Mouse (Mus musculus) kidney, embryonic 16.5 days (tissue): ENCODE measurements around the gene Neu1. TPM values are rescaled to one million over a fixed set of nuclear protein-coding genes. Genes with fewer than 3 reads are reported as not detected.
"Not testable (repeated sequence)": the region's sequence is repeated elsewhere in the genome, so short reads cannot be mapped to it uniquely, and the experiment has no call there.

ENCODE experiments used
- ATAC-seq: fragments of 200-750 bp; cut with Nextera tagmentation; 2 replicates; pipeline ENCODE4 v1.8.0; 2017; ENCODE audit warnings: moderate TSS enrichment; ENCODE audit not compliant: low FRiP score, low TSS enrichment
- H3K27ac ChIP-seq: fragments of 300-500 bp; sonication (generic); 2 replicates; pipeline ENCODE4 v1.5.1; 2014; ENCODE audit warnings: low read length
- H3K27me3 ChIP-seq: fragments of 300-500 bp; sonication (generic); 2 replicates; pipeline ENCODE4 v1.6.1; 2014; ENCODE audit warnings: low read length, control low read depth, mixed read lengths; ENCODE audit not compliant: insufficient read depth
- H3K36me3 ChIP-seq: fragments of 300-500 bp; sonication (generic); 2 replicates; pipeline ENCODE4 v1.6.1; 2014; ENCODE audit warnings: low read length, control low read depth, mixed read lengths; ENCODE audit not compliant: insufficient read depth
- H3K4me1 ChIP-seq: fragments of 300-500 bp; sonication (generic); 2 replicates; pipeline ENCODE4 v1.6.1; 2014; ENCODE audit warnings: low read length, control low read depth, mixed read lengths; ENCODE audit not compliant: insufficient read depth
- H3K4me2 ChIP-seq: fragments of 300-500 bp; sonication (generic); replicated peaks from 2 replicates; pipeline ENCODE4 v1.6.1; 2014; ENCODE audit warnings: low read depth, low read length
- H3K4me3 ChIP-seq: fragments of 300-500 bp; sonication (generic); 2 replicates; pipeline ENCODE4 v1.5.1; 2014; ENCODE audit warnings: mild to moderate bottlenecking, low read length
- H3K9ac ChIP-seq: fragments of 300-500 bp; sonication (generic); replicated peaks from 2 replicates; pipeline ENCODE4 v1.6.1; 2014; ENCODE audit warnings: low read length
- H3K9me3 ChIP-seq: fragments of 300-500 bp; sonication (generic); 2 replicates; pipeline ENCODE4 v1.6.1; 2016; ENCODE audit warnings: low read length, control low read depth
- WGBS: fragments of 180-500 bp; shearing (Covaris S2); extraction: QIAGEN DNeasy Blood & Tissue Kit; methylation state at CpG from one replicate; pipeline ENCODE4 v1.1.7; 2014; 5-methylcytosine and 5-hydroxymethylcytosine counted together
- polyA plus RNA-seq: library from polyadenylated mRNA; unstranded; fragments of >200 nt; fragmentation: Nextera tagmentation; extraction: Ambion mirVana; gene quantifications from 2 replicates; pipeline ENCODE4 v1.2.1, GENCODE M21; 2015

Neu1 gene
- polyA plus RNA-seq, 1 experiment from 2014 or later: 54.1 TPM

DNA sequence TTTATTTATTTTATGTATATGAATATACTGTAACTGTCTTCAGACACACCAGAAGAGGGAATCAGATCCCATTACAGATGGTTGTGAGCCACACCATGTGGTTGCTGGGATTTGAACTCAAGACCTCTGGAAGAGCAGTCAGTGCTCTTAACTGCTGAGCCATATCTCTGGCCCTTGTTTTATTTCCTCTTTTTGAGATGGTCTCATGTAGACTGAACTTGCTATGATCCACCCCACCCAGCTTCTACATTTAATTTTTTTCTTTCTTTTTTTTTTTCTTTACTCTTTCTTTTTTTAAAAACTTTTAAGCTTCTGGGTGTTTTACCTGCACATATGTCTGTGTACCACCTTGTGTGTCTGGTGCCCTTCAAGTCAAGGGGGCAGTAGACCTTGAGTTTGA is 30.2 kb upstream of the Neu1 start:
- not testable (repeated sequence) for H3K9me3 ChIP-seq, H3K4me2 ChIP-seq, H3K9ac ChIP-seq, H3K27ac ChIP-seq, ATAC-seq, H3K4me3 ChIP-seq, H3K27me3 ChIP-seq
- Histone ChIP-seq H3K36me3 (peaks cover 45% of the 10 kb centered on the region), H3K4me1 (peaks cover 28% of the 10 kb centered on the region)

DNA sequence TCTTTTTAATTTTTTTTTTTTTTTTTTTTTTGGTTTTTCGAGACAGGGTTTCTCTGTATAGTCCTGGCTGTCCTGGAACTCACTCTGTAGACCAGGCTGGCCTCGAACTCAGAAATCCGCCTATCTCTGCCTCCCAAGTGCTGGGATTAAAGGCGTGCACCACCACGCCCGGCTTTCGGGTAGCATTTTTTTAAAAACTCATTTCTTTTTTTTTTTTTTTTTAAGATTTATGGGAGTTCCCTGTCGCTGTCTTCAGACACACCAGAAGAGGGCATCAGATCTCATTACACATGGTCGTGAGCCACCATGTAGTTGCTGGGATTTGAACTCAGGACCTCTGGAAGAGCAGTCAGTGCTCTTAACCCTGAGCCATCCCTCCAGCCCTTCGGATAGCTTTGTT is 29.1 kb upstream of the Neu1 start:
- H3K4me3 ChIP-seq, ATAC-seq, H3K4me2 ChIP-seq, H3K27me3 ChIP-seq, H3K27ac ChIP-seq, H3K9ac ChIP-seq, H3K9me3 ChIP-seq: not testable (repeated sequence)
- WGBS: 85% methylated on average over 8 of the region's 10 CpGs
- Histone ChIP-seq H3K4me1 (peaks cover 17% of the 10 kb centered on the region), H3K36me3 (peaks cover 48% of the 10 kb centered on the region)

DNA sequence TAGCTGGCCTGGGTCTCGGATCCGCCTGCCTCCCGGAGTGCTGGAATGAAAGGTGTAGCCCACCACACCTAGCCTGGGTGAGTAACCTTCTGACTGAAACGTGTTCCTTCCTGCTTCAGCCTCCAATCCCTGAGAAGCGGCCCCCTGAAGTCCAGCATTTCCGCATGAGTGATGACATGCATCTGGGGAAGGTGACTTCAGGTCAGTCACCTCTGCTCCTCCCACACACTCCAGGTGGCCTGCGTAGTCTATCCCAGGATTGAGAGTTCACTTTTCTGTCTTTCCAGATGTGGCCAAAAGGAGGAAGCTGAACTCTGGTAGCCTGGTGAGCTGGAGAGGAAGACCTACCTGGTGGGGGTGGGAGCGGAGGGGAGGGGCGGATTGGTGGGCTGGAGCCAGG is 28.2 kb upstream of the Neu1 start:
- Histone ChIP-seq H3K36me3 (peaks cover 58% of the 10 kb centered on the region), H3K4me3 (no peak overlapping the region), H3K4me2 (no peak overlapping the region), H3K9ac (no peak overlapping the region), H3K27ac (no peak overlapping the region), H3K4me1 (peaks cover 8% of the 10 kb centered on the region), H3K27me3 (no peaks in the 10 kb centered on the region), H3K9me3 (no peaks in the 10 kb centered on the region)
- ATAC-seq: no peak
- 75% methylated on average over 9 of the region's 9 CpGs for WGBS

DNA sequence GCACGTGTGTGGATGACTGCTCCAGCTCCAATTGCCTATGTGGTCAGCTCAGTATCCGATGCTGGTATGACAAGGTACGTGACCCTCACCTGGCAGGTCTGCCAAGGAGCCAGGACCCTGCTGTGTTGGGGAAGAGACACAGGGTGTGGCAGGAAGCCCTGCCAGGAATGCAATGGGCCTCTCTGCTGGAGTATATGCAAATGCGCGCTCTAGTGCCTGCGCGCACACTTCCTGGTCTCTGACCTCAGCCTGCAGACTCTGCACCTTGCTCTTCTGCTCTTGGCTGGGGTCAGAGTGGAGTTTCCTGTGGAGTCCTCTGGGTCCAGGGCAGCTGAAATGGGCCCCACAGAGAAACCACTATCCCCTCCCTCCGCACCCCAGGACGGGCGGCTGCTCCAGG is 20.1 kb upstream of the Neu1 start:
- H3K36me3 ChIP-seq: peaks cover 79% of the 10 kb centered on the region
- WGBS: 77% methylated on average over 10 of the region's 10 CpGs
- no peaks in the 10 kb centered on the region for H3K9me3 ChIP-seq
- H3K27ac ChIP-seq: no peak overlapping the region
- no peak overlapping the region for H3K9ac ChIP-seq
- H3K4me3 ChIP-seq: no peak overlapping the region
- no peaks in the 10 kb centered on the region for H3K27me3 ChIP-seq
- H3K4me1 ChIP-seq: peaks cover 5% of the 10 kb centered on the region
- ATAC-seq: peak; percentile 5; the same call in 1 of the 2 replicates
- H3K4me2 ChIP-seq: no peak overlapping the region

DNA sequence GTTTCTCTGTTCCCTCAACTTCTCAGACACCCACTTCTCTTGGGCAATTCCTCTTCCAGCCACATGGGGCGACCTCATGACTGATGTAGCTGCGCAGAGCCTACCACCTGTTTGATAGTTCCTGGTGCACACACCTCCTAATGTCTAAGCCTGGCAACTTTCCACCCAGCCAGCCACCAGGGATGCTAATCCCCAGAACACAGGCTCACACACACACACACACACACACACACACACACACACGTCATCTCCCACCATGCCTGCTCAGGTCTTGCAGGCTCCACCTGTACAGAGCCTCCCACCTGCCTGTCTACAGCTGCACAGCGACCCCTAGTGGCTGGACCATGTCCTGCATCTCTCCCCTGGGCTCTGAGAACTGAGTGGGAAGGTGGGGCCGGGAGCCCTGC is 19.1 kb upstream of the Neu1 start:
- peaks cover 69% of the 10 kb centered on the region for H3K36me3 ChIP-seq
- H3K4me3 ChIP-seq: no peak overlapping the region
- 46% methylated on average over 5 of the region's 5 CpGs for WGBS
- H3K4me2 ChIP-seq: no peak overlapping the region
- peak; percentile 56 for ATAC-seq
- H3K9me3 ChIP-seq: no peaks in the 10 kb centered on the region
- peaks cover 5% of the 10 kb centered on the region for H3K4me1 ChIP-seq
- H3K9ac ChIP-seq: no peak overlapping the region
- no peaks in the 10 kb centered on the region for H3K27me3 ChIP-seq
- no peak overlapping the region for H3K27ac ChIP-seq

DNA sequence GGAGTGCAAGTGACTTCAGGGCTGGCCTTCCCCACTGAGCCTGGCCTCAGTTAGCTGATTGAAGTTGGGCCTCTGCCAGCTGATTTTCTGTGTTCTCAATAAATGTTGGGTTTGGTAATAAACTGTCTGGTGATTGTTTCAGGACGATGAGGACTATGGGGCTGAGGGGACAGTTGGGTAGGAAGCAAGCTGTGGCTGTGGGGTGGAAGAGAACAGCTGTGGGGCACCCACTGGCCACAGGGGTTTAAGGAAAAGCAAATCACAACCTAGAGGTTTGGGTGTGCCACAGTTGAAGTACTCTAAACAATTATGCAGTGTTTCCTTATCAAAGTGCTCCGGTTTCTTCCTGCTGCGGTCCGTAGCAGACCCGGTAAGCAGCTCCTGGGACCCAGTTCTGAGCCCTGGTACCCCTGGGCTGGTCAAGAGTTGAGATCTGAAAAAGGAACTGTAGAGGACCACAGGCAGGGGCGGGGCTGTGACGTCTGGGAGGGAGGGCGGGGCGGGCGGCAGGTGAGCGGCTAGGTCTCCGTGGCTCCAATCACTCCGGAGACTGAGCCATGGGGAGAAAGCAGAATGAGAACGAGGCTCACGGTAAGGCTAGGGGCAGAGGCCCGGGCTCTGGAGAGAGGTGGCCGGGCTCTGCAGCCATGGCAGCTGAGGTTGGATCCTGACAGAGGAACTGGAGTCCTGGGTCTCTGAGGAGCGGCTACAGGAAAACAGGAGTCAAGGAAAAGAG is 17.0 kb upstream of the Neu1 start, which contains the start of gene Slc44a4:
TSS of gene Slc44a4 (plus strand) at position 537 of the 736 bp plus-strand sequence.
- Histone ChIP-seq H3K27ac (peak within 1 kb of the TSS; percentile 56), H3K4me3 (peak within 1 kb of the TSS; percentile 8; the same call in 1 of the 2 replicates)

DNA sequence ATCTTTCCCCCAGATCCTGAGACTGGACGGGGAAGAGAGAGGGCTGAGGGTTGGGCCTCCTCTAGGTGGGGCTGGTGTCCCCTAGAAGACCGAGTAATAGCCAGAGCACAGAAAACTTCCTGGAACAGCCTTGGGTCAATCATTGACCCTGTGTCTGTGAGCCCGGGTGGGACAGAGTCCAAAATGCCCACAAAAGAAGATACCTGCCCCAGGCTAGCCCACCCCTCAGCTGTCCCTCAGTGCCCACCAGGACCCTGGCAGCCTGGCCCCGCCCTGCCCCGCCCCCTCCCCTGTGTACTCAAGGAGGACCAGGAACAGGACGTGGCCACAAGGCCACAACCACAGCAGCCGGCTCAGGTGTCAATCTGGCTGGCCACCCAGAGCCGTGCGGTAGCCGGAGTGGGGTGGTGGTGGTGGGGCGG is 15.6 kb upstream of the Neu1 start:
- Histone ChIP-seq H3K4me3 (peak overlapping the region; percentile 17; the same call in 1 of the 2 replicates), H3K27ac (peak overlapping the region; percentile 59), H3K9ac (peak overlapping the region; percentile 45)

More for the DNA sequence above, 17.0 kb upstream of the Neu1 start, which contains the start of gene Slc44a4:
- WGBS: 34% methylated on average over 18 of the region's 18 CpGs
- H3K4me2 ChIP-seq: peak within 1 kb of the TSS; percentile 35
- H3K4me1 ChIP-seq: peaks cover 5% of the 10 kb centered on the region
- no peak for ATAC-seq
- H3K27me3 ChIP-seq: no peaks in the 10 kb centered on the region
- H3K9me3 ChIP-seq: no peaks in the 10 kb centered on the region
- peak within 1 kb of the TSS; percentile 42 for H3K9ac ChIP-seq
- peaks cover 48% of the 10 kb centered on the region for H3K36me3 ChIP-seq

DNA sequence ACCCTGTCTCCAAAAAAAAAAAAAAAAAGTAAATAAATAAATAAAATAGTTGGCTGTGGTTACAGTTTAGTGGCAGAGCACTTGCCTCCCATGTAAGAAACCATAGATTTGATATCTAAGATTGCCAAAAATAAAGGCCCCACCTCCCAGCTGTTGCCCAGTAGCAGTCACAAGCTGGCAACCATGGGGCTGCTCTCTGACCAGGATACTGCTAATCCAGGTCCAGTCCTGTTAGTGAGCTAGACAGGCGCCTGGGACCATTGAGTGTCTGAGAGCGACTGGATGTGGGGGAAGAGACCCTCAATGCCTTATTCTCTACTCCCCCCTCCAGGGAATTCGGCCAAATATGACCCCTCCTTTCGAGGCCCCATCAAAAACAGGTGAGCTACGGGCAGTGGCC is 14.7 kb upstream of the Neu1 start:
- Histone ChIP-seq H3K27ac (no peak overlapping the region), H3K4me1 (peaks cover 5% of the 10 kb centered on the region), H3K9me3 (no peaks in the 10 kb centered on the region), H3K36me3 (peaks cover 26% of the 10 kb centered on the region), H3K4me3 (no peak overlapping the region), H3K4me2 (no peak overlapping the region), H3K27me3 (no peaks in the 10 kb centered on the region), H3K9ac (no peak overlapping the region)
- no peak for ATAC-seq
- WGBS: 86% methylated on average over 5 of the region's 5 CpGs

More for the DNA sequence above, 15.6 kb upstream of the Neu1 start:
- Histone ChIP-seq H3K4me1 (peaks cover 5% of the 10 kb centered on the region), H3K27me3 (no peaks in the 10 kb centered on the region), H3K4me2 (peak overlapping the region; percentile 35), H3K9me3 (no peaks in the 10 kb centered on the region), H3K36me3 (peaks cover 35% of the 10 kb centered on the region)
- ATAC-seq: peak; percentile 87
- 9% methylated on average over 9 of the region's 11 CpGs for WGBS

DNA sequence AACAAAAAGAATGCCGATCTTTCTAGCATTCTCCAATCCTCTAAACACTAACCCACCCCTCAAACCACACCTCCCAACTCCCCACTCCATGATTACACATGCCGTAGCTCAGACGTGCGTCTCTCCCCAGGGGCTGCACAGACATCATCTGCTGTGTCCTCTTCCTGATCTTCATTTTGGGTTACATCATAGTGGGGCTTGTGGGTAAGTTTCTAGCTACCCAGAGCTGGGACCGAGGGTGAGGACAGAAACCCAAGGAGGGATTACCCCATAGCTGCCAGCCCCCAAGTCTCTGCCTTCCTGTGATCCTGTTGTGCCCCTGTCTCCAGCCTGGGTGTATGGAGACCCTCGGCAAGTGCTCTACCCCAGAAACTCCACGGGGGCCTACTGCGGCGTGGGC is 13.9 kb upstream of the Neu1 start:
- peaks cover 5% of the 10 kb centered on the region for H3K4me1 ChIP-seq
- no peak overlapping the region for H3K4me2 ChIP-seq
- no peak overlapping the region for H3K4me3 ChIP-seq
- no peaks in the 10 kb centered on the region for H3K27me3 ChIP-seq
- no peak for ATAC-seq
- no peak overlapping the region for H3K9ac ChIP-seq
- peaks cover 17% of the 10 kb centered on the region for H3K36me3 ChIP-seq
- H3K27ac ChIP-seq: no peak overlapping the region
- WGBS: 76% methylated on average over 9 of the region's 9 CpGs
- no peaks in the 10 kb centered on the region for H3K9me3 ChIP-seq

DNA sequence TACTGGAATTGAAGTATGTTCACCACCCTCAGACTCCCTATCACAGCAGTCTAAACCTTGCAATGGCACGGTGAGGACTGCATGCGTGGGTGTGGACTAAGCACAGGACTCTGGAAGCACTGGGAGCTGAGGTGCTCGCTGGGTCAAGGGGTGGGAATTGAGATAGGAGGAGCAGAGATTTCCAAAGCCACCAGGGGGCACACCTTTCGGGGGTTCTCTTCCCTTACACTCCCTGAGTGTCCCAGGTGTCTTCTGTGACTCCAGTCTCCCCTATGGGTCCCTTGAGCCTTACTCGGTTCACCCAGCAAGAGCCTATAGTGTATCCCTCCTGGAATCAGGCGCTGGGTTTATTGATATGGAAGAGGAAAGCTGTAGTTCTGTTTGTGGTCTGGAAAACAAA is 8.1 kb upstream of the Neu1 start:
- no peak overlapping the region for H3K4me2 ChIP-seq
- no peak overlapping the region for H3K9ac ChIP-seq
- H3K27ac ChIP-seq: no peak overlapping the region
- no peaks in the 10 kb centered on the region for H3K36me3 ChIP-seq
- WGBS: 33% methylated on average over 6 of the region's 6 CpGs
- H3K27me3 ChIP-seq: no peaks in the 10 kb centered on the region
- H3K9me3 ChIP-seq: no peaks in the 10 kb centered on the region
- ATAC-seq: no peak
- no peaks in the 10 kb centered on the region for H3K4me1 ChIP-seq
- no peak overlapping the region for H3K4me3 ChIP-seq
